Mouse (Mus musculus) mouse embryonic stem cell (cell line): ENCODE measurements around the gene Btbd1.

Experiments used
- in situ Hi-C, 2 experiments: fragments of 300-500 bp; cut with MboI; formaldehyde crosslinking; loops; 1 replicate in 1 of 2; 3 replicates in 1 of 2; pipeline ENCODE4 v1.14.3; 2019 to 2020; ENCODE audit warnings: low sequenced_read_pairs in 2 of 2, low pct_unique_long_range_greater_than_20kb in 1 of 2, mixed read lengths in 1 of 2; ENCODE audit not compliant: unreplicated experiment in 1 of 2

The Btbd1 gene

DNA sequence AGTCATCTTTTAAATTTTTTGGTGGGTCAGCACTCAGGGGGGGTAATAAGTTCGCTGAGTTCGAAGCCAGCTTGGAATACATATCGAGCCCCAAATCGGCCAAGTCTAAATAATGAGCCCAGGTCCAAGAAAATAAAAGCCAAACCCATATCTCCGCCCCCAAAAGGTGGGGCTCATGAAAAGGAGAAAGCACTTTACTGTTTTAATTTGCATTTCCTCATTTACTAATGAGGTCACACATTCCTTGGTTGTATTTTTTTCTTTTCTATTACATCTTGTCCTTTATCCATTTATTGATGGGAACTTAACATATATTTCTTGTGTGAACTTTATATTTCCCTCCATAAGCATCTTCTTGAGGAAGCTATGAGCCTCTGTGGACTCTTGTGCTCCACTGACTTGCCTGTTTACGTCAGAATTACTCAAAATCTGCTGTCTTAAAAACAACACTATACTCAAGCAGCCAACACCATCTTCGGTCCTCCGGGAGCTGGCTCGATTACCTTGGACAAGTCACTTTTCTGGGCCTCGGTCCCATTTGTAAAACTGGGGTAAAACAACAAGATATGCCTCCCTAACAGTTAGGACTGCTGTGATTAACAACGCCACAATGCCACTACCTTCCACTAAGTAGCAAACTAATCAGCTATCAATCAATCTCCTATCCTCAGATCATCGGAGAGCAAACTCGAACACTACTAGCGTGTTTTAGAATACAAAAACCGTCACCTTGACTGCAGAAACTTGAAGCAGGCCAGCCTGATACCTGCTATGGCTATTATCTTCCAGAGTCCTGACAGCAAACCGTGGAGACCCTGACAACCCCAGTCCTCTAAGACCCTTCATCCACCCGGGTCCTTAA is 1.2 kb downstream of the Btbd1 start:
- in situ Hi-C loops: no loop called here

DNA sequence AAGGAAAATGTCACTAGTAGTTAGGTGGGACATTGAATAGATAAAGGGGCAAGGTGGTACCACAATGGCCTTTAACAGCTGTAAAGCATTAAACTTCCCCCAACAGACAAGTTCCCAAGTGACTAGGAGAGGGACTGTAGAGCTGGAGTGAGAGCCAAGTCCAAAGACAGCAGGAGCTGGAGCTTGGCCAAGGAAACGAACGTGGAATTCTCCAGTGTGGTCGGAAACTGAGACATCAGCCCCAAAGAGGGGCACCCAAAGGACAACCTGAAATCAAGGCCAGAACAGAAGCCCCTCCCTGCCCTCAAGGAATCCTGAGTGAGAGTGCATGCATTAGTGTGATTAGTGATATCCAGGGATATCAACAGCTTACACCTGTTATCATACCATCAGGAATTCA is 3.9 kb downstream of the Btbd1 start:
- in situ Hi-C loops: no loop called here

DNA sequence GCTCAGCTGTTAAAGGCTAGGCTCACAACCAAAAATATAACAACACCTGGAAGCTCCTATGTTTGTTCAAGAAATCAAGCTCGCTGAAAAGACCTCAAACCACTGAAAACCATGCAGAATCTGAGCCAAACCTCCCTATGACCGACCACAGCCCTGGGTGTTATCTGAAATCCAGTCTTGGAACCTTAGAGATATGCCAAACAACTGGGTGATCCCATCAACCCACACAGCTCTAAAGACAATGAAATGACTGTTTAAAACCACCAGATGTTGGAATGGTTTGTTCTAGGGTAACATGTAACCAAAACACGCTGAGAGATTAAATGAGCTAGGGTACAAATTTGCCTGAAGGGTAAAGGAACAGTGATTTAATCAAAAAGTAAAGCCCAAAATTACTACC is 4.3 kb downstream of the Btbd1 start:
- in situ Hi-C loops: no loop called here

DNA sequence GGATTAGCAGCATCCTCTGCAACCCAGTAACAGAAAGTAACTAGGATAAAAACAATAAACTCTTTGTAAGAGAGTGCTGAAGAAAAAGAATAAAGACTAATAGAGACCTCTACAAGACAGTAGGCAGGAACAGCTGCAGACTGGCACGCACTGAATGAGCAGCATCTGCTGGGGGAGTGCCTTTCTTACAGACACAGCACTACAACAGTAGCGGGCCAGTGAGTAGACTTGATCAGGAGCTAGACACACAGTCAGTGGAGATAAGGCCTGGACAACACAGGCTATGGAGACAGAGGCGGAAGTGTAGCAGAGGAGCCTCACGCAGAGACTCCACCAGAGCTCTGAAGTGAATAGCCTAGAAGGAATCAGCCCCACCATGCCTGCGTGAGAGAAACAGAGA is 23.2 kb downstream of the Btbd1 start:
- in situ Hi-C loops: no loop called here

DNA sequence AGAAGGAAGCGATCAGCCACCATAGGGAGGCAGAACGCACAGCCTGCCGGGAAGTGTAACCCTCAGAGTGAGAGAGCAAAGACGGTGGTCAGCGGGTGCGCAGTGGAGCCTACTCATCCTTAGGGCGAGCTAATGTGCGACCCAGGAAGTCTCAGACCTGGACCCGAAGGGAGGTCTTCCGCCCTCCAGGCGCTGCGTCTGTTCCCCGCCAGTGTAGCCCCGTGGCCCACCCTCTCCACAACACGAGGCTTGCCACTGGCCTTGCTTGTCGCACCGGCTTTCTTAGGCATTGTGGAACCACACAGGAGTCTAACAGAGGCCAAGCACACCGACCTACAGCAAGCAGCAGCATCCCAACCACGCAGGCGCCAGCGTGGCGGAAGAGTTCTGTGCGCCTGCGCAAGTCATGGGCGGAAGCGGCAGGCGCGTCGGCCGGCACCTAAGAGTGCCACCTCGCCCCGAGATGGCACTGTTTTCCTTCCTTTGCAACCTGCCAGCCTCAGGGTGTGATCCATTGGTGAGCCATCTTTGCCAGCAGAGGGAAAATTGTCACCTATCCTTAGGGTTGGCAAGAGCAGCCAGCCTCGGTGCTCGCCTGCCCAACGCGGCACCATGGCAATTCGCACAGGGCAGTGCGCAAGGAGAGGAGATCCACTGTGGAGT is 40.0 kb downstream of the Btbd1 start, which contains the start of gene 3110040N11Rik:
Gene 3110040N11Rik, minus strand, starts transcription at position 384 of the 663 bp plus-strand sequence.
- in situ Hi-C loops: loop anchor here (10.0 to 25.0 kb wide), 3 partner anchors 98 to 498 kb away; no protein-coding TSS in a partner anchor

DNA sequence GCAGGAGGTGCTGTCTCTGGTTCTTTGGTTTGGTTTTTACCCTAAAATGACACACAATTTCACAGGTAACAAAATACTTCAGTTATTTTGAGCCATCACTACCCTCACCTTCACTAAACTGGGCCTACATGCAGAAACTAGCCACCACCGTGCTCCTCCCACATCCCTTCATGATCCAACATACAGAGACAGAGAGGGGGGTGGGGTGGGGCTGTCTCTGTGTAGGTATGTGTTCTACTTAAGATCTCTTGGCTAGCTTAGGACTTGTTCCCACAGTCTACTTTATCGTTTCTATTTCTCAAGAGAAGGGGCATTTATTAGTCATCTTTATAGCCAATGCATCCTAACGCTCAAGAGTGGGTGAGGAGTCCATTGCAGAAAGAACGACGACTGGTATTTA is 40.7 kb downstream of the Btbd1 start:
- in situ Hi-C loops: loop anchor here (10.0 to 25.0 kb wide), 3 partner anchors 99 to 499 kb away; no protein-coding TSS in a partner anchor

DNA sequence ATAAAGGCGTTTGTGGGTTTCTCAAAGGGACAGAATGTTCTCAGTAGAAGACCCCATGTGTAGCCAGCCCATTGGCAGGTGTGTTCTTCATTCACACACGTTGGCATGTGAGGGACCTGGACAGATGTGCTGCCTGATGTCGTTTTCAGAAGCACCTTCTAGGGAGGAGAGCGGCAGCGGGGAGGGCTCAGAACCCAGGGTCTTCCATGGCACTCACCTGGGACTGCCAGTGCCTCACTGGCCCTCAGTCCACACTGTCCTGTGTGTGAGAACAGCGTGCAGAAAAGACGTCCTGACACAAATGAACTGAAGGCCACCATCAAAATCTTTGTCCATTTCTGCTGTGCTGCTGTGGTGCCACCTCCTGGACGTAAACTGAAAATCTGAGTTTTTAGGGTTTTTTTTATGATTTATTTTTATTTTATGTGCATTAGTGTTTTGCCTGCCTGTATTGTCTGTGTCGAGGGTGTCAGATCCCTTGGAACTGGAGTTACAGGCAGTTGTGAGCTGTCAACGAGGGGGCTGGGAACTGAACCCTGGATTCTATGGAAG is 51.5 kb downstream of the Btbd1 start:
- in situ Hi-C loops: loop anchor here in 1 of 2 experiments (25.0 kb wide), 2 partner anchors 110 to 510 kb away; no protein-coding TSS in a partner anchor

DNA sequence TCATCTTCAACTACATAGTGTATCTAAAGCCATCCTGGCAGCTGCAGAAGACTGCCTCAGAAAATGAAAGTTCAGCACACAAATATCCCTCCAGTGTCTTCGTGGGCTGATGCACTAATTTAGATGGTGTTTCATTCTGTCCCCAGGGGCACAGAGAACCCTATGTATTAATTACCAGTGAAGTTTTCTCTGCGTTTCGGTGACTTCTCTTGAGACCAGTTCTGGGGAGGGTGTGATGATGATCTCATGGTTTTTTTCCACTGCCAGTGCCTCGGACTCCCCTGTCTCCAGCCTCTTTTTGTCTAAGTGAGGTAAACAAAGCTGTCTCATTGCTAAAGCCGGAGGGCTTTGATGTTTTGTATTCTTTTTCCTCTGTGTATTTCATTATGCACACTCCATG is 53.9 kb downstream of the Btbd1 start:
- in situ Hi-C loops: loop anchor here in 1 of 2 experiments (25.0 kb wide), 2 partner anchors 112 to 512 kb away; no protein-coding TSS in a partner anchor

DNA sequence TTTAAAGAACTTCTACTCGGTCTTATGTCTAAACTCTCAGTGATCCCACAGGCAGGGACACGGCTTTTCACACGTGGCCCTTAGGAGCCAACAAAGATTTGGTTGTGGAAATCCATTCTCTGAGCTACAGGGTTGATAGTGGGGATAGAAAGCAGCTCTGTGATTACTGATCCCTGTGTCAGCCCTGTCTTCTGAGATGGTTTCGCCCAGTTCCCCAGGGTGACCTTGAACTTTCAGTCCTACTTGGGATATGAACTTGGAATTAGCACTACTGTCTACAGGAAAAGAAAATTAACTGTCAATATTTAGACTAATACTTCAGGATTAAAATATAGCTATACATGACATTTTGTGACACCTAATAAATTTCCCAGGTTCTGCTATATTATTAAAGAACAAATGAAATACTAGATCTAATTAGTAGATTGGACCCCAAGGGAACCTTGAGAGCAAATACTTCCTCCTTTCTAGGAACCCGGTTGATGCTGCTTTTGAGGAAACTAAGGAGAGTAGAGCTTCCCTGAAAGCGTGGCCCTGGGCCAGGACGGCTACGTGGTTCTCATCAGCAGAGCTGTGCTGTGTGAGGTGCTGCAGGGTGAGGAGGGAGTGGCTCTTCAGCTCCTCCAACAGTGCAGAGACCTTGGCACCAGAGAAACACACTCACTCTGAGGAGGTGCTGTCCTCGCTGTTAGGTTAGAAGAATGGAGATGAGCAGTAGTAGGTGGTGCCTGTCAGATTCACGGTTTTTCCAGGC is 56.3 kb downstream of the Btbd1 start:
- in situ Hi-C loops: no loop called here

DNA sequence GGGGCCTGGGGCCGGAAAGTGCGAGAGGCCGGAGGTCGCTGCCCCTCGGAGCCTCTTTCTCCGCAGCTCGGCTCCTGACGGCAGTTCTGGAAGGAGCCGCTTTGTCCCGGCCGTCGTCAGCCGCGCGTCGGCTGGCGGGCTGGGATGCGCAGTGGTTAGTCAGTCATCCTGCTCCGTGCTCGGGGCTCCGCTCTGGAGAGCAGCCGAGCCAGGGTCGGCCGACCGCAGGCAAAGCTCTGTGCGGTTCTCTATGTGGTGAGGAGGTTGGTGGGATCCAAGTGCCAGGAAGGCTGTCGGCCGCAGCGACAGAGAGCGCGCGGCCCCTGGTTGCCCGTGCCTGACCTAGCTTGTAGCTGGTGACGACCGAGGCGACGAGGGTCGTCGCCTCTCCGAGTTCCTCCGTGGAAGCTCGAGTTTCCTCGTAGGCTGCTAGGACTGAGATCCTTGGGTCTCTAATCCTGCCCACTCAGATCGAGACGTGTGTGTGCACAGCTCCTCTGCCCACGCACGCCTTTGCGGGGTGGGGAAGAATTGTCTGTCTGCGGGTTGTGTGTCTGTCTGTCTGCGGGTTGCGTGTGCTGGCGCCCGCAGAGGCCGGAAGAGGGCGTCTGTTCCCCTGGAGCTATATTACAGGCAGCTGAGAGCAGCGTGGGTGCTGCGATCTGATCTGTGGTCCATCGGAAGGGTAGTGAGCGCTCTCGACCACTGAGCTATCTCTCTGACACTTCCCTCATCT is 66.0 kb downstream of the Btbd1 start:
- in situ Hi-C loops: no loop called here

DNA sequence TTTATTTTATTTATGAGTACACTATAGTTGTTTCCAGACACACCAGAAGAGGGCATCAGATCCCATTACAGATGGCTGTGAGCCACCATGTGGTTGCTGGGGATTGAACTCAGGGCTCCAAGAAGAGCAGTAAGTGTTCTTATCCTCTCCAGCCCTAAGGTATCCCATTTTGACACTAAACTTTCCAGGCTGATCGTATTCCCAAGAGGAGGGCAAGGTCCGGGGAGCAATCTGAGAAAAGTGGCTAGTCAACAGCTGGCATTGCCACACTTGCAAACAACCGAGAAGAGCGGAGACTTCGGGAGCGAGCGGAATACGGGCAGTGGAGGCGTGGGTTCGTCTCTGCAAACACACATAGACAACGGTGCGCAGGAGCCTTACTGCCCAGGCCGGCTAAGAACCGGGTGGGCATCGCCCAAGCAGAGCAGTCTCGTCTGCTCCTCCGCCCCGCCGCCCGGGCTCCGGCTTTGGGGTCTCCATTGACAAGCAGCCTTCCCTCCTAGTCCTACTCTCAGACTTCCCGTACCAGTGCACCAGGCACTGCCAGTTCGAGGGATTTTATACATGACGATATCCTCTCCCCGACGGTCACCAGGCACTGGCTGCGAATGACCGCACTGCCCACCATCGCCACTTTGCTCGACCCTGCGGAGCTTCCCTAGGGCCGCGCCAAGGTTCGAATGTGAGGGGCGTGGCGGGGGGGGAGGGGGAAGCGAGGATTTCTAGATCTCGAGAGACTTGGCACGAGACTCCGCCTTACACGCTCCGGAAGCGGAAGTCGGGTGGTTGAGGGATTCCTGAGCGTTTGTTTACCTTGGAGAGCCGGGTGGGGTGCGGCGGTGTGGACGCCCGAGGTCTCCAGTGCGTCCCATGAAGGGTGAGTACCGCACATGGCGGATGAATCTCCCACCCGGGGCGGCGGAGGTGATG is 66.8 kb downstream of the Btbd1 start, which contains the start of gene Ramac:
Gene Ramac, plus strand, starts transcription at position 746 of the 930 bp plus-strand sequence.
- in situ Hi-C loops: no loop called here

DNA sequence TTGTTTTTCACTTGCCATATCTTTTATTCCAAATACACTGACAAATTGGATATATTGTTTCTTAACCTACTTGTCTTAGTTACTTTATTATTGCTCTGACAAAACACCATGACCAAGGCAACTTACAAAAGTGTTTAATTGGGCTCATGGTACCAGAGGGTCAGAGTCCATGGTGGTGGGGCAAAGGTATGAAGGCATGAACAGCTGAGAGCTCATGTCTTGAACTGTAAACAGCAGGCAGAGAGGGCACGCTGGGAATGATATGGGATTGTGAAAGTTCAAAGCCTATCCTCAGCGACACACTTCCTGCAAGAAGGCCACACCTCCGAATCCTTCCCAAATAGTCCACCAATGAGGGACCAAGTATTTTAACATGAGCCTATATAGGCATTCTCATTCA is 81.3 kb downstream of the Btbd1 start:
- in situ Hi-C loops: no loop called here

DNA sequence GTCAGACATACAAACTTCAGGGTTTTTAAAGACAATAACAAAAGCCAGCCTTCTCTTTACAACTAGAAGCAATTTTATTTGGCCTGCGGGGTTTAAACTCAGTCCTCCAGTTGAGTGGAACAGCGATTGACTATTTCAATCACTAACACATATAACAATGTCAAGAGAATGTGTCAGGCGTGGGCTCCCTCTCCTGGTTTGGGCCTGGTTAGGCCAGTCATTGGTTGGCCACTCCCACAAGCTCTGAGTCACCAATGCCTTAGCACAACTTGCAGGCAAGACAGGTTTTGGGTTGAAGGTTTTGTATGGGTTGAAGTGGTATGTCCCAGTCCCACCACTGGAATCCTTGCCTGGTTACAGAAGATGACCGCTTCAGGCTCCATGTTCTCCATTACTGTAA is 85.1 kb downstream of the Btbd1 start:
- in situ Hi-C loops: no loop called here
